Mouse (Mus musculus) cerebellum, postnatal 14 days (tissue): ENCODE results near the gene Il16.

Source experiments
- DNase-seq, 2 experiments: peaks; one replicate each; pipeline ENCODE4 v3.0.0; 2021; ENCODE audit warnings: mixed read lengths in 2 of 2

Il16 gene

GRCm38 (mm10) chr7:83735108-83735781 lies 10.3 kb downstream of the Il16 start:
- DNase-seq = peak; percentile 90 to 93

GRCm38 (mm10) chr7:83734671-83735082 lies 10.8 kb downstream of the Il16 start:
- peak; percentile 51 to 57 for DNase-seq

GRCm38 (mm10) chr7:83734246-83734645 lies 11.3 kb downstream of the Il16 start:
- peak; percentile 40 to 50 for DNase-seq

- no peak for DNase-seq
Measured at GRCm38 (mm10) chr7:83732781-83733180, 12.7 kb downstream of the Il16 start.

- peak; percentile 84 to 89 for DNase-seq
Measured at GRCm38 (mm10) chr7:83731961-83732666, 13.4 kb downstream of the Il16 start.

- DNase-seq = peak in 1 of 2 experiments; percentile 42
Measured at GRCm38 (mm10) chr7:83731297-83731696, 14.2 kb downstream of the Il16 start.

- DNase-seq = no peak
Measured at GRCm38 (mm10) chr7:83726936-83727632, 18.4 kb downstream of the Il16 start.

- no peak for DNase-seq
Measured at GRCm38 (mm10) chr7:83725801-83726200, 19.7 kb downstream of the Il16 start.

GRCm38 (mm10) chr7:83724541-83724940 lies 21.0 kb downstream of the Il16 start:
- no peak for DNase-seq

GRCm38 (mm10) chr7:83723954-83724353 lies 21.6 kb downstream of the Il16 start:
- DNase-seq = peak; percentile 71 to 76

GRCm38 (mm10) chr7:83723221-83723620 lies 22.3 kb downstream of the Il16 start:
- DNase-seq = no peak

- DNase-seq = no peak
Measured at GRCm38 (mm10) chr7:83722485-83722884, 23.0 kb downstream of the Il16 start.

GRCm38 (mm10) chr7:83720231-83720630 lies 25.3 kb downstream of the Il16 start:
- no peak for DNase-seq

- peak in 1 of 2 experiments; percentile 47 for DNase-seq
Measured at GRCm38 (mm10) chr7:83717021-83717725, 28.4 kb downstream of the Il16 start.

- DNase-seq = no peak
Measured at GRCm38 (mm10) chr7:83713639-83714038, 31.9 kb downstream of the Il16 start.

GRCm38 (mm10) chr7:83711676-83712259 lies 33.8 kb downstream of the Il16 start:
- peak; percentile 61 to 63 for DNase-seq

GRCm38 (mm10) chr7:83703046-83703775 lies 42.3 kb downstream of the Il16 start:
- no peak for DNase-seq

GRCm38 (mm10) chr7:83699066-83699745 lies 46.3 kb downstream of the Il16 start:
- DNase-seq = no peak

GRCm38 (mm10) chr7:83695449-83696212 lies 49.9 kb downstream of the Il16 start:
- peak; percentile 54 to 57 for DNase-seq

GRCm38 (mm10) chr7:83682640-83683274 lies 62.8 kb downstream of the Il16 start:
- DNase-seq = no peak
